Comparison of ENCODE assay signal across 8 mouse cellular contexts in the genomic region with DNA sequence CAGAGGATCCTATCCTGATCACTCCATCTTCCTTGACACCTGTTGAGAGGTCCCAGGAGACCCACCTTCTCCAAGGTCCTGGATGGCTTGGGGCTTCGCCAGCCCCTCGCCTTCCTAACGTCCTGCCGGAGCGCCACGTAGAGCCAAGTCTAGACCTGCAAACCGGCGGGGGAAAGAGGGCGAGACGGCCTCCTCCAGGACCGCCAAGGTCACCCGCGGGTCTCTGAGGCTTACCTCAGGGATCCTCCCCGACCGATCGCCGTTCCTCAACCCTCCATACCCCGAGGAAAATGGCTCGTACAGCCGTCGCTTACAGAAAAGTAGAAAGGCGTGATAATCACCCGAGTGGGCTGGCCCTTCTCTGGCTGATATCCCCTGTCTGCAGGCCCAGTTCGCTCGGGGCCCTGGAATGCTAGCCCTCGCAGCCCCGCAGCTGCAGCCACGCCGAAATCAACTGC. TPM values are rescaled to one million over a fixed set of nuclear protein-coding genes. Genes with fewer than 3 reads are reported as not detected.
DNase-seq lines count a peak whose midpoint lies in the region; ATAC-seq and TF ChIP-seq lines count a peak whose summit lies in the region.

No protein-coding gene starts in this region.

- no peak for TF ChIP-seq POLR2A in cerebellum, adult 2 months (IDR thresholded peaks at IDR 0.05; ENCODE audit: borderline replicate concordance, insufficient read depth, low read length)

- no peak for DNase-seq in kidney, adult 9 months
- no peak for DNase-seq in ES-E14 (ENCODE audit: low read depth, low spot score)
- DNase-seq in cerebellum, adult 2 months: peak in 1 of 2 experiments; percentile 54
- DNase-seq in liver, embryonic 14.5 days (ENCODE audit: low read depth in 3 of 3, low spot score in 3 of 3): peak in 1 of 3 experiments; percentile 13
- DNase-seq in stomach, postnatal 0 days (ENCODE audit: low spot score): no peak
- DNase-seq in left cerebral cortex, adult 8-10 months (ENCODE audit: low spot score in 2 of 2): no peak

- H3K27ac ChIP-seq in kidney, embryonic 14.5 days (ENCODE audit: low read depth, low read length): peak overlapping the region; percentile 98
- H3K27ac ChIP-seq in ES-E14 (ENCODE audit: insufficient read depth, low read depth, low read length, poor library complexity, severe bottlenecking): no peak overlapping the region
- H3K27ac ChIP-seq in cerebellum, adult 2 months (ENCODE audit: insufficient read depth, low read length): peak overlapping the region; percentile 55
- H3K27ac ChIP-seq in liver, embryonic 14.5 days: no peak overlapping the region
- H3K27ac ChIP-seq in stomach, postnatal 0 days (replicated peaks): peak overlapping the region; percentile 97

- in situ Hi-C loops in ES-E14 (cut with MboI; ENCODE audit: low sequenced_read_pairs in 2 of 2, unreplicated experiment in 2 of 2): no loop called here

- peak; percentile 58 for ATAC-seq in kidney, embryonic 14.5 days (ENCODE audit: low FRiP score, low TSS enrichment)
- ATAC-seq in granulocyte monocyte progenitor cell, adult 5-6 weeks (replicated peaks; ENCODE audit: poor library complexity, severe bottlenecking): peak; percentile 20
- peak; percentile 34 for ATAC-seq in liver, embryonic 14.5 days (ENCODE audit: insufficient read depth)
- ATAC-seq in stomach, postnatal 0 days (ENCODE audit: low FRiP score, low TSS enrichment): peak; percentile 33

- H3K4me3 ChIP-seq in kidney, embryonic 14.5 days (ENCODE audit: low read length): peak overlapping the region; percentile 87
- peak overlapping the region; percentile 74 to 93 for H3K4me3 ChIP-seq in ES-E14 (ENCODE audit: insufficient read depth in 1 of 2, low read depth in 1 of 2, low read length in 2 of 2, poor library complexity in 1 of 2, severe bottlenecking in 1 of 2)
- peak overlapping the region; percentile 71 for H3K4me3 ChIP-seq in cerebellum, adult 2 months (replicated peaks; ENCODE audit: insufficient read depth, low read depth, low read length)
- peak overlapping the region; percentile 72 to 78 for H3K4me3 ChIP-seq in liver, embryonic 14.5 days (ENCODE audit: insufficient read depth in 1 of 2, low read depth in 2 of 2, low read length in 2 of 2)
- peak overlapping the region; percentile 56 for H3K4me3 ChIP-seq in stomach, postnatal 0 days (ENCODE audit: low read depth, low read length)

- H3K27me3 ChIP-seq in kidney, embryonic 14.5 days (ENCODE audit: control insufficient read depth, insufficient read depth, low read length): no peaks in the 10 kb centered on the region
- no peaks in the 10 kb centered on the region for H3K27me3 ChIP-seq in cerebellum, adult 2 months (ENCODE audit: control insufficient read depth, insufficient read depth, low read length)
- no peaks in the 10 kb centered on the region for H3K27me3 ChIP-seq in liver, embryonic 14.5 days (ENCODE audit: control insufficient read depth, insufficient read depth, low read length)
- no peaks in the 10 kb centered on the region for H3K27me3 ChIP-seq in stomach, postnatal 0 days (ENCODE audit: control insufficient read depth, insufficient read depth, low read length)

- no peaks in the 10 kb centered on the region for H3K9me3 ChIP-seq in kidney, embryonic 14.5 days (ENCODE audit: control insufficient read depth, low read length)
- no peaks in the 10 kb centered on the region for H3K9me3 ChIP-seq in ES-E14 (ENCODE audit: control insufficient read depth, insufficient read depth, low read depth, low read length)
- no peaks in the 10 kb centered on the region for H3K9me3 ChIP-seq in liver, embryonic 14.5 days (ENCODE audit: control insufficient read depth, low read length)
- H3K9me3 ChIP-seq in stomach, postnatal 0 days (ENCODE audit: control insufficient read depth, low read length): no peaks in the 10 kb centered on the region

- H3K36me3 ChIP-seq in kidney, embryonic 14.5 days (ENCODE audit: control insufficient read depth, insufficient read depth, low read length): no peaks in the 10 kb centered on the region; the same call in 1 of the 2 replicates
- no peaks in the 10 kb centered on the region for H3K36me3 ChIP-seq in ES-E14 (ENCODE audit: control insufficient read depth, insufficient read depth, low read length, poor library complexity, severe bottlenecking)
- H3K36me3 ChIP-seq in liver, embryonic 14.5 days (replicated peaks; ENCODE audit: control insufficient read depth, insufficient read depth, low read depth): no peaks in the 10 kb centered on the region
- H3K36me3 ChIP-seq in stomach, postnatal 0 days (ENCODE audit: control insufficient read depth, insufficient read depth, low read length): no peaks in the 10 kb centered on the region

- TF ChIP-seq EP300 in liver, embryonic 14.5 days (IDR thresholded peaks at IDR 0.05; ENCODE audit: low read depth): no peak
- TF ChIP-seq EP300 in stomach, postnatal 0 days (optimal IDR thresholded peaks at IDR 0.05): no peak

- under 1% methylated on average over 29 of the region's 29 CpGs for WGBS in kidney, embryonic 14.5 days
- WGBS in cerebellum, adult 2 months: under 1% methylated on average over 29 of the region's 29 CpGs
- 2% methylated on average over 29 of the region's 29 CpGs for WGBS in liver, embryonic 14.5 days (ENCODE audit: insufficient replicate concordance)
- 0% methylated on average over 29 of the region's 29 CpGs for WGBS in stomach, postnatal 0 days

- peak overlapping the region; percentile 89 for H3K9ac ChIP-seq in kidney, embryonic 14.5 days (ENCODE audit: low read depth, low read length)
- peak overlapping the region; percentile 72 for H3K9ac ChIP-seq in ES-E14 (ENCODE audit: insufficient read depth, low read depth, low read length, poor library complexity, severe bottlenecking)
- peak overlapping the region; percentile 85 for H3K9ac ChIP-seq in liver, embryonic 14.5 days (replicated peaks)
- peak overlapping the region; percentile 68 for H3K9ac ChIP-seq in stomach, postnatal 0 days (ENCODE audit: low read length)

- H3K4me2 ChIP-seq in kidney, embryonic 14.5 days (replicated peaks; ENCODE audit: low read depth, low read length): peak overlapping the region; percentile 72
- H3K4me2 ChIP-seq in liver, embryonic 14.5 days (ENCODE audit: low read depth): peak overlapping the region; percentile 95
- peak overlapping the region; percentile 79 for H3K4me2 ChIP-seq in stomach, postnatal 0 days (replicated peaks; ENCODE audit: low read depth)

- H3K4me1 ChIP-seq in kidney, embryonic 14.5 days (ENCODE audit: control insufficient read depth, insufficient read depth, low read length): peaks cover 26% of the 10 kb centered on the region
- peaks cover 3 to 7% of the 10 kb centered on the region in 2 experiments; a peak in 2 of 4 replicates for H3K4me1 ChIP-seq in ES-E14 (ENCODE audit: control insufficient read depth in 2 of 2, insufficient read depth in 2 of 2, low read length in 2 of 2, poor library complexity in 1 of 2)
- peaks cover 9% of the 10 kb centered on the region; the same call in 1 of the 2 replicates for H3K4me1 ChIP-seq in cerebellum, adult 2 months (ENCODE audit: control insufficient read depth, insufficient read depth, low read length)
- H3K4me1 ChIP-seq in liver, embryonic 14.5 days (replicated peaks; ENCODE audit: control insufficient read depth in 2 of 2, insufficient read depth in 2 of 2, low read length in 1 of 2): peaks cover 3 to 9% of the 10 kb centered on the region in 2 experiments
- 0 out of 2 replicates have a peak, but pooled peaks cover 8% of the 10 kb centered on the region for H3K4me1 ChIP-seq in stomach, postnatal 0 days (replicated peaks; ENCODE audit: control insufficient read depth, insufficient read depth)

- TF ChIP-seq CTCF in cerebellum, adult 2 months (IDR thresholded peaks at IDR 0.05; ENCODE audit: borderline replicate concordance, insufficient read depth, low read depth, low read length): no peak
- TF ChIP-seq CTCF in liver, embryonic 14.5 days (IDR thresholded peaks at IDR 0.05; ENCODE audit: low read depth): no peak
- 0 out of 2 replicates have a peak, but pooled peaks have one; percentile 1 for TF ChIP-seq CTCF in stomach, postnatal 0 days (IDR thresholded peaks at IDR 0.05; ENCODE audit: low read depth)

TF ChIP-seq in ES-E14, 5 proteins besides CTCF, POLR2A, EP300 and RAD21:
- TF ChIP-seq CHD2 (IDR thresholded peaks at IDR 0.05; ENCODE audit: low read depth, low read length): no peak
- no peak for TF ChIP-seq ZC3H11A (IDR thresholded peaks at IDR 0.05; ENCODE audit: borderline replicate concordance, low read depth, low read length)
- TF ChIP-seq MAFK (IDR thresholded peaks at IDR 0.05; ENCODE audit: insufficient read depth, low read depth, low read length): no peak
- no peak for TF ChIP-seq ZNF384 (IDR thresholded peaks at IDR 0.05; ENCODE audit: low read depth, low read length)

RNA-seq across cellular contexts. Expression of a gene that starts 0.8 kb away (rescaled TPM):
- polyA plus RNA-seq in kidney, embryonic 14.5 days (2014; fragmentation: Nextera tagmentation; extraction: Ambion mirVana): 67.2 and 98.0 TPM in 2 replicates
- total RNA-seq in ES-E14 (2012; rRNA removed): 27.1 and 35.1 TPM in 2 replicates
- polyA plus RNA-seq in cerebellum, adult 2 months (2012; rRNA removed): 251 and 263 TPM in 2 replicates
- total RNA-seq in granulocyte monocyte progenitor cell, adult 5-6 weeks (2014; fragmentation: Nextera tagmentation): 22.2 and 26.0 TPM in 2 replicates
- 11.4 and 13.1 TPM in 2 replicates for total RNA-seq in granulocyte monocyte progenitor cell, adult 5-6 weeks (2017)
- polyA plus RNA-seq in liver, embryonic 14.5 days (2012; rRNA removed): 10.0 and 11.9 TPM in 2 replicates
- 11.3 and 13.3 TPM in 2 replicates for polyA plus RNA-seq in liver, embryonic 14.5 days (2014; fragmentation: Nextera tagmentation; extraction: Ambion mirVana)
- polyA plus RNA-seq in stomach, postnatal 0 days (2015; fragmentation: Nextera tagmentation; extraction: Ambion mirVana): 35.4 and 38.8 TPM in 2 replicates
- total RNA-seq in left cerebral cortex, adult 8-10 months (2022): 100 to 1,000 TPM; 195 to 206 (median 203) TPM

RNA-seq across cellular contexts. Expression of a gene that starts 45.9 kb away (rescaled TPM):
- polyA plus RNA-seq in kidney, embryonic 14.5 days (2014; fragmentation: Nextera tagmentation; extraction: Ambion mirVana): 0.89 TPM in 1 of 2 replicates, not detected in the other
- 0.09 and 0.21 TPM in 2 replicates for total RNA-seq in ES-E14 (2012; rRNA removed)
- 0.08 TPM in 1 of 2 replicates, not detected in the other for polyA plus RNA-seq in cerebellum, adult 2 months (2012; rRNA removed)
- total RNA-seq in granulocyte monocyte progenitor cell, adult 5-6 weeks (2014; fragmentation: Nextera tagmentation): not detected in 2 replicates
- total RNA-seq in granulocyte monocyte progenitor cell, adult 5-6 weeks (2017): 0.65 TPM in 1 of 2 replicates, not detected in the other
- polyA plus RNA-seq in liver, embryonic 14.5 days (2012; rRNA removed): not detected in 2 replicates
- polyA plus RNA-seq in liver, embryonic 14.5 days (2014; fragmentation: Nextera tagmentation; extraction: Ambion mirVana): not detected in 2 replicates
- polyA plus RNA-seq in stomach, postnatal 0 days (2015; fragmentation: Nextera tagmentation; extraction: Ambion mirVana): 0.23 and 0.32 TPM in 2 replicates
- not detected for total RNA-seq in left cerebral cortex, adult 8-10 months (2022)

Comparison
In these comparisons a context has a peak if more than half of its experiments do, and no peak if none do; other contexts are left out.
1. H3K27ac ChIP-seq: peak in kidney, embryonic 14.5 days (single experiment), cerebellum, adult 2 months (single experiment) and stomach, postnatal 0 days (single experiment); none in ES-E14 (single experiment) and liver, embryonic 14.5 days (single experiment).
2. Peak in every context shown above with its lines, with median percentiles within 50 percentile points of each other: ATAC-seq, H3K4me2 ChIP-seq, H3K4me3 ChIP-seq and H3K9ac ChIP-seq.